Mouse (Mus musculus) gonadal fat pad, adult 2 months (tissue): ENCODE measurements at regions not wholly inside any gene's neighbourhood (a gene's known extent, or its start where the extent isn't known, plus 50 kb on each side); places are given as distances from the start of the nearest gene placed in this dataset.

Experiments
- DNase-seq: peaks from one replicate; pipeline ENCODE4 v3.0.0-alpha.2; 2012; ENCODE audit warnings: low read depth

- DNase-seq = no peak
These were observed 103.4 kb downstream of the Mreg start for GRCm38 (mm10) chr1:72108678-72109077.

GRCm38 (mm10) chr1:72107125-72107524 is 105.0 kb downstream of the Mreg start:
- no peak for DNase-seq

- no peak for DNase-seq
These were observed 105.5 kb downstream of the Mreg start for GRCm38 (mm10) chr1:72106655-72107054.

- DNase-seq = no peak
These were observed 106.6 kb downstream of the Mreg start for GRCm38 (mm10) chr1:72105435-72106057.

GRCm38 (mm10) chr1:72103962-72104361 is 108.1 kb downstream of the Mreg start:
- no peak for DNase-seq

- DNase-seq = no peak
These were observed 108.7 kb downstream of the Mreg start for GRCm38 (mm10) chr1:72103387-72103786.

GRCm38 (mm10) chr1:72099447-72099846 is 112.7 kb downstream of the Mreg start:
- no peak for DNase-seq

GRCm38 (mm10) chr1:72091344-72091743 is 120.8 kb downstream of the Mreg start:
- no peak for DNase-seq

- no peak for DNase-seq
These were observed 126.4 kb downstream of the Mreg start for GRCm38 (mm10) chr1:72085661-72086060.

- no peak for DNase-seq
These were observed 127.9 kb downstream of the Mreg start for GRCm38 (mm10) chr1:72084219-72084618.

GRCm38 (mm10) chr1:72082366-72082765 is 129.7 kb downstream of the Mreg start:
- no peak for DNase-seq

GRCm38 (mm10) chr1:72081811-72082210 is 130.3 kb downstream of the Mreg start:
- no peak for DNase-seq

GRCm38 (mm10) chr1:72078926-72079550 is 133.1 kb downstream of the Mreg start:
- no peak for DNase-seq

GRCm38 (mm10) chr1:72076341-72076740 is 135.8 kb downstream of the Mreg start:
- DNase-seq = no peak

- no peak for DNase-seq
These were observed 136.6 kb downstream of the Mreg start for GRCm38 (mm10) chr1:72075464-72075863.

- no peak for DNase-seq
These were observed 138.9 kb downstream of the Mreg start for GRCm38 (mm10) chr1:72073245-72073644.

GRCm38 (mm10) chr1:72070489-72070888 is 141.6 kb downstream of the Mreg start:
- no peak for DNase-seq

GRCm38 (mm10) chr1:72069056-72069455 is 143.1 kb downstream of the Mreg start:
- DNase-seq = no peak

GRCm38 (mm10) chr1:72065090-72065489 is 147.0 kb downstream of the Mreg start:
- no peak for DNase-seq

- no peak for DNase-seq
These were observed 151.7 kb downstream of the Mreg start for GRCm38 (mm10) chr1:72060393-72060792.

- DNase-seq = no peak
These were observed 153.9 kb downstream of the Mreg start for GRCm38 (mm10) chr1:72058045-72058703.

GRCm38 (mm10) chr1:72054541-72054940 is 157.6 kb downstream of the Mreg start:
- DNase-seq = no peak

- DNase-seq = no peak
These were observed 161.2 kb downstream of the Mreg start for GRCm38 (mm10) chr1:72050858-72051257.
